Mouse (Mus musculus): ENCODE results near the gene Sox21.

- TF ChIP-seq POLR2A (IDR thresholded peaks at IDR 0.05; ENCODE audit: borderline replicate concordance, extremely low read depth, insufficient read depth, insufficient read length, poor library complexity, severe bottlenecking): no peak
- TF ChIP-seq CTCF (IDR thresholded peaks at IDR 0.05; ENCODE audit: borderline replicate concordance, extremely low read depth, insufficient read depth, insufficient read length): no peak
Observed at GRCm38 (mm10) chr14:118235973-118236885, 601 bp downstream of the Sox21 start.

Data from brain, embryonic 14.5 days (tissue).